Mouse (Mus musculus) lung, postnatal 0 days (tissue): ENCODE measurements around the gene Gm9046. TPM values are rescaled to one million over a fixed set of nuclear protein-coding genes. Genes with fewer than 3 reads are reported as not detected.
"Not testable (repeated sequence)": the region's sequence is repeated elsewhere in the genome, so short reads cannot be mapped to it uniquely, and the experiment has no call there.

ENCODE experiments used
- ATAC-seq: fragments of 200-750 bp; cut with Nextera tagmentation; 2 replicates; pipeline ENCODE4 v1.8.0; 2017; ENCODE audit warnings: moderate library complexity
- DNase-seq: peaks from one replicate; pipeline ENCODE4 v3.0.0-alpha.2; 2016; ENCODE audit warnings: low spot score
- H3K27ac ChIP-seq: fragments of 300-500 bp; sonication (generic); 2 replicates; pipeline ENCODE4 v1.5.1; 2014; ENCODE audit warnings: antibody characterized with exemption, mild to moderate bottlenecking, low read length, mixed read lengths
- H3K27me3 ChIP-seq: fragments of 300-500 bp; sonication (generic); replicated peaks from 2 replicates; pipeline ENCODE4 v1.6.1; 2014; ENCODE audit warnings: low read length, mixed read lengths; ENCODE audit not compliant: insufficient read depth
- H3K36me3 ChIP-seq: fragments of 300-500 bp; sonication (generic); 2 replicates; pipeline ENCODE4 v1.6.1; 2014; ENCODE audit warnings: low read length, mixed read lengths; ENCODE audit not compliant: insufficient read depth
- H3K4me1 ChIP-seq: fragments of 300-500 bp; sonication (generic); 2 replicates; pipeline ENCODE4 v1.6.1; 2014; ENCODE audit warnings: antibody characterized with exemption, low read depth, low read length, mixed read lengths; ENCODE audit not compliant: insufficient read depth
- H3K4me2 ChIP-seq: fragments of 300-500 bp; sonication (generic); replicated peaks from 2 replicates; pipeline ENCODE4 v1.6.1; 2014; ENCODE audit warnings: low read depth, mild to moderate bottlenecking, low read length, moderate library complexity, mixed read lengths
- H3K4me3 ChIP-seq: fragments of 300-500 bp; sonication (generic); 2 replicates; pipeline ENCODE4 v1.5.1; 2014; ENCODE audit warnings: low read depth, low read length
- H3K9ac ChIP-seq: fragments of 300-500 bp; sonication (generic); replicated peaks from 2 replicates; pipeline ENCODE4 v1.6.1; 2014; ENCODE audit warnings: low read depth, mild to moderate bottlenecking
- H3K9me3 ChIP-seq: fragments of 300-500 bp; sonication (generic); 2 replicates; pipeline ENCODE4 v1.6.1; 2016; ENCODE audit warnings: low read length, mixed read lengths
- CTCF ChIP-seq: IDR thresholded peaks from 2 replicates; pipeline ENCODE4 v1.5.1; 2016; ENCODE audit warnings: antibody characterized with exemption, mild to moderate bottlenecking
- EP300 ChIP-seq: IDR thresholded peaks from 2 replicates; pipeline ENCODE4 v1.6.1; 2016; ENCODE audit warnings: antibody characterized with exemption, mild to moderate bottlenecking, control low read depth
- WGBS: fragments of 180-500 bp; shearing (Covaris S2); extraction: QIAGEN DNeasy Blood & Tissue Kit; methylation state at CpG from one replicate; pipeline ENCODE4 v1.1.7; 2014; 5-methylcytosine and 5-hydroxymethylcytosine counted together
- polyA plus RNA-seq: library from polyadenylated mRNA; unstranded; fragments of >200 nt; fragmentation: Nextera tagmentation; extraction: Ambion mirVana; gene quantifications from 2 replicates; pipeline ENCODE4 v1.2.1, GENCODE M21; 2015

Gene Gm9046
- polyA plus RNA-seq, result not detected in 2 replicates

- not testable (repeated sequence) for DNase-seq, ATAC-seq, H3K27me3 ChIP-seq, H3K4me2 ChIP-seq, H3K4me3 ChIP-seq, H3K9ac ChIP-seq, H3K36me3 ChIP-seq, H3K27ac ChIP-seq, H3K9me3 ChIP-seq, H3K4me1 ChIP-seq
- WGBS, result no CpG with 5 or more reads among the region's 14 CpGs
These were observed at the start of gene Gm9046 for GRCm38 (mm10) chr10:118343155-118343554. Gene Gm9046 (minus strand): TSS chr10:118343255.

GRCm38 (mm10) chr10:118370443-118370842, 27.4 kb upstream of the Gm9046 start:
- TF ChIP-seq EP300, result no peak
- TF ChIP-seq CTCF, result peak; percentile 98
- no peak overlapping the region for H3K4me2 ChIP-seq
- ATAC-seq (peak; percentile 82), DNase-seq (peak; percentile 90)
- H3K36me3 ChIP-seq, result no peaks in the 10 kb centered on the region
- H3K4me1 ChIP-seq, result no peaks in the 10 kb centered on the region
- H3K27ac ChIP-seq, result no peak overlapping the region
- H3K4me3 ChIP-seq, result no peak overlapping the region
- H3K9me3 ChIP-seq, result no peaks in the 10 kb centered on the region
- H3K9ac ChIP-seq, result no peak overlapping the region
- no peaks in the 10 kb centered on the region for H3K27me3 ChIP-seq
- 4% methylated on average over 10 of the region's 10 CpGs for WGBS

- H3K9me3 ChIP-seq, result no peaks in the 10 kb centered on the region
- no peak overlapping the region for H3K27ac ChIP-seq
These were observed 26.5 kb upstream of the Gm9046 start for GRCm38 (mm10) chr10:118369518-118369917.

GRCm38 (mm10) chr10:118354005-118354404, 10.9 kb upstream of the Gm9046 start, which contains the start of gene Gm9049:
Gene Gm9049 (minus strand): TSS chr10:118354105.
- H3K9me3 ChIP-seq, H3K36me3 ChIP-seq, DNase-seq, H3K27me3 ChIP-seq, H3K27ac ChIP-seq, ATAC-seq, H3K9ac ChIP-seq, H3K4me1 ChIP-seq, H3K4me2 ChIP-seq, H3K4me3 ChIP-seq: not testable (repeated sequence)
- no CpG with 5 or more reads among the region's 11 CpGs for WGBS

More at GRCm38 (mm10) chr10:118369518-118369917, 26.5 kb upstream of the Gm9046 start:
- Histone ChIP-seq H3K4me3 (no peak overlapping the region), H3K9ac (no peak overlapping the region), H3K4me2 (no peak overlapping the region), H3K4me1 (no peaks in the 10 kb centered on the region), H3K36me3 (no peaks in the 10 kb centered on the region), H3K27me3 (no peaks in the 10 kb centered on the region)
- no peak for ATAC-seq
- no peak for TF ChIP-seq EP300
- TF ChIP-seq CTCF, result no peak
- 88% methylated on average over 9 of the region's 9 CpGs for WGBS
- no peak for DNase-seq

GRCm38 (mm10) chr10:118348579-118348978, 5.5 kb upstream of the Gm9046 start, which contains the start of gene Gm9048:
Gene Gm9048 (minus strand): TSS chr10:118348679.
- not testable (repeated sequence) for DNase-seq, ATAC-seq, H3K9me3 ChIP-seq, H3K9ac ChIP-seq, H3K4me1 ChIP-seq, H3K4me2 ChIP-seq, H3K36me3 ChIP-seq, H3K4me3 ChIP-seq, H3K27me3 ChIP-seq, H3K27ac ChIP-seq
- WGBS, result 86% methylated on average over 1 of the region's 14 CpGs

GRCm38 (mm10) chr10:118337731-118338130, 5.3 kb downstream of the Gm9046 start, which contains the start of gene Gm9045:
Gene Gm9045 (minus strand): TSS chr10:118337831.
- H3K4me3 ChIP-seq, ATAC-seq, H3K4me1 ChIP-seq, DNase-seq, H3K4me2 ChIP-seq, H3K27me3 ChIP-seq, H3K36me3 ChIP-seq, H3K9me3 ChIP-seq, H3K9ac ChIP-seq, H3K27ac ChIP-seq: not testable (repeated sequence)
- no CpG with 5 or more reads among the region's 14 CpGs for WGBS

GRCm38 (mm10) chr10:118332308-118332707, 10.7 kb downstream of the Gm9046 start, which contains the start of gene Gm9044:
Gene Gm9044 (minus strand): TSS chr10:118332408.
- not testable (repeated sequence) for H3K4me3 ChIP-seq, H3K4me2 ChIP-seq, H3K27ac ChIP-seq, H3K9me3 ChIP-seq, H3K9ac ChIP-seq, H3K27me3 ChIP-seq, ATAC-seq, H3K4me1 ChIP-seq, H3K36me3 ChIP-seq, DNase-seq
- no CpG with 5 or more reads among the region's 14 CpGs for WGBS

- WGBS, result no CpG with 5 or more reads among the region's 11 CpGs
- not testable (repeated sequence) for H3K27me3 ChIP-seq, H3K9me3 ChIP-seq, H3K27ac ChIP-seq, H3K36me3 ChIP-seq, H3K9ac ChIP-seq, DNase-seq, H3K4me1 ChIP-seq, H3K4me3 ChIP-seq, ATAC-seq, H3K4me2 ChIP-seq
These were observed 16.2 kb downstream of the Gm9046 start, which contains the start of gene Gm9040 for GRCm38 (mm10) chr10:118326869-118327268. Gene Gm9040 (minus strand): TSS chr10:118326969.
